Mouse (Mus musculus) brain, embryonic 18.5 days (tissue): ENCODE measurements around the gene Gm47841.

Source experiments
- DNase-seq: peaks from one replicate; pipeline ENCODE4 v3.0.0-alpha.2; 2012; ENCODE audit warnings: low read depth, low spot score

Gm47841 gene

DNA sequence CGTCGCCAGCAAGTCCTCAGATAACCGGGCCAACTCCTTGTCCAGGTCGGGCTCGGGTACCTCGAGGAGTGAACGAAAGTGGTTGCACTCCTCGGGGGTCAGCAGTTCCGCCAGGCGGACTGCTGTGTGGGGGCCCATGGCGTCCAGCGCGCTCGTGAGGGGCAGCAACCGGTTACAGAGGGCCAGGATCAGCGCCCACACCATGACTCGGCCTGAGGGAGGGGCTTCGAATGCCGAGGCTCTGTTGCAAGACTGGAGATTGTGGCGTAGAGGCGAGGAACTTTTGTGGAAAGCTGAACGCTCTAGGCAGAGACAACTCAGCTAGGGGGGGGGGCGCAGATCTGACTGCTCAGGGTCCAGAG lies at the start of gene Gm47841:
Gm47841 (minus strand) TSS at position 204 of the 362 bp plus-strand sequence.
- no peak for DNase-seq

GRCm38 (mm10) chr15:101095392-101095791 lies 48.2 kb upstream of the Gm47841 start:
- DNase-seq = no peak

DNA sequence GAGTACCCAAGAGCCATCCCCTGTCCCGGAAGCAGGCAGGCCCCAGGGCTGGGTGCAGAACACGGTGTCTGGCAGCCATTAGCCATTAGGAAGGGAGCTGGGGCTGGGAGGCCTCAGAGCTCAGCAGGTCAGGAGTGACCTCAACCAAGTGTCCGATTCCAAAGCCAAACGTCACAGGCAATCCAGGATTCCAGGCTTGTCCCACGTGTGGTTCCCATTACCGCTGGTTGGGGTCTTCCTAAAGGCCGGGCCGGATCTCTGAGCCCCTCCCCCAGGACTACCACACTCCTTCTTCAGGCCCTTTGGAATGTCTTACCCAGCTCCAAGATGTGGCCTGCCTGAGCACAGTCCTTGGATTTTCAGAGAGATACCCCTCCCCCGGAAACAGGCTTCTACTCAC lies 47.8 kb upstream of the Gm47841 start:
- no peak for DNase-seq

GRCm38 (mm10) chr15:101093988-101094387 lies 46.8 kb upstream of the Gm47841 start:
- DNase-seq = no peak

DNA sequence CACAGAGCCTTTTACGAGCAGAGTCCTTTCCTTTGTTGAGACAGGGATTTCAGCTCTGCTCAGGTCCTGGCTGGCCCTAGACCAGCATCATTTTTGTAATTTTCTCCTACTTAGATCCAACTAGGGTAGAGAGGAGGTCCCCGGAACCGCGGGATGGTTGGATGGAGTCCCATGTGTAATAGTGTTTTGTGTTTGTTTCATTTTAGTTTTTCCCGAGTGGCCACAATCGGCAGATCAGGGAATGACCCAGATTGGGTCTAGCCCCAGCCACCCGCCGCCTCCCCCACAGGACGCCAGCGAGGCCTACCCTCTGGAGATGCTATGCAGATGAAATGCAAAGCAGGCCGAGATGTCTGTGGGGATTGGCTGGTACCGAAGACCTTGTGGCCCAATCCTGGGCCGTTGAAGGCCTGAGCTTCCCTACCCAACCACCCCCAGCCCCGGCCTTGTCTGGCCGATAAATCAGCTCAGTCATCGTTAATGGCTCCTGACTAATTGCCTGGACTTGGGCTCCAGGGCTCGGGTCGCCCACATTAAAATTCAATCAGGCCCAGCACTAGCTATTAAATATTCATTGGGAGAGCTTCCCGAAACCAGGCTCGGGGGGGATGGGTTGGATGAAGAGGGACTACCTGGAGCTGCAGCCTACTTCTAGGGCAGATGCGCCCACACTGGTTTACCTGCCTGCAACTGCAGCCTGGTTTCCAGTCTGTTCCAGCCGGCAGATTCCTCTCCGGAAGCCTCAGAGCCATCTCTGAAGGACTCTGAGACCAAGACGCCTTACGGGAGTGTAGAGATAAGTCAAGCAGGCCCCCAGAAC lies 45.8 kb upstream of the Gm47841 start:
- no peak for DNase-seq

GRCm38 (mm10) chr15:101092121-101092828 lies 45.1 kb upstream of the Gm47841 start:
- no peak for DNase-seq

- DNase-seq = no peak
Observed at GRCm38 (mm10) chr15:101091551-101091950, 44.4 kb upstream of the Gm47841 start.

GRCm38 (mm10) chr15:101088291-101088690 lies 41.1 kb upstream of the Gm47841 start:
- DNase-seq = no peak

- DNase-seq = no peak
Observed at GRCm38 (mm10) chr15:101086956-101087355, 39.8 kb upstream of the Gm47841 start.

- DNase-seq = no peak
Observed at GRCm38 (mm10) chr15:101086451-101086850, 39.3 kb upstream of the Gm47841 start.

DNA sequence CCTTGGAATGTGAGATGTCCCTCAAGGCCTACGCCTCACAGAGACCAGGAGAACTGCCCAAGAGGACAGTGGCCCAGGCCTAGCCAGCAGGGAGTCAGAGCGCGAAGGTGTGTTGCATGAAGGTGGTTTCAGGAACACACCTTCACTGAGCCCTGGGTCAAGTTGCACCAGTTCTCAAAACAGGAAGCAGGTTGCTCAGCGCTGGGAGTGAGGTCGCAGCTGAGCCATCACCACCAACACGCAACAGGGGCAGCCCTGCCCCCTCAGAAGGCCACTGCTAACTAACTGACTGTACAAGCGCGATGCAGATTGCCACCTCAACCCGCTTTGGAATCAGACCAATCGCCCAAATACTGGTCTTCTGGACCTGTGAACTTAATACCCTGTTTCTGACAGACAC lies 37.3 kb upstream of the Gm47841 start:
- DNase-seq = no peak

DNA sequence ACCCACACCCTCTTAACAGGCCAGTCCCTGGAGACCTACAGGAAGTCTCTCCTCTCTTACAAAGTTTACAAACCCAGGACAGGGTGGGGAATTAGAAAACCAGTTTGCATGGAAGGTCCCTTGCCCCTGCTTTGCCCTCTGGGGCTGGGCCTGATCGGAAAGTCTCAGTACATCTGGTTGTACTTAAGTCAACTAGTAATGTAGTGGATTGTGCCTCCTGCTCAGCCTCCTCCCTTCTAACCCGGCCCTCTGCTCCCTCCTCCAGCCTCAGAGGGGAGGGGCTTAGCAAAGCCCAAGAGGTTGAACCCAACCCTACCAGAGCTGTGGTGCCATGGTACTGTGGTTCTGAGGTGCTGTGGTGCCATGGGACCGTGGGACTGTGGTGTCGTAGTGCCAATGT lies 35.0 kb upstream of the Gm47841 start:
- no peak for DNase-seq

- DNase-seq = no peak
Observed at GRCm38 (mm10) chr15:101081035-101081548, 33.9 kb upstream of the Gm47841 start.

- DNase-seq = no peak
Observed at GRCm38 (mm10) chr15:101080031-101080520, 32.9 kb upstream of the Gm47841 start.

DNA sequence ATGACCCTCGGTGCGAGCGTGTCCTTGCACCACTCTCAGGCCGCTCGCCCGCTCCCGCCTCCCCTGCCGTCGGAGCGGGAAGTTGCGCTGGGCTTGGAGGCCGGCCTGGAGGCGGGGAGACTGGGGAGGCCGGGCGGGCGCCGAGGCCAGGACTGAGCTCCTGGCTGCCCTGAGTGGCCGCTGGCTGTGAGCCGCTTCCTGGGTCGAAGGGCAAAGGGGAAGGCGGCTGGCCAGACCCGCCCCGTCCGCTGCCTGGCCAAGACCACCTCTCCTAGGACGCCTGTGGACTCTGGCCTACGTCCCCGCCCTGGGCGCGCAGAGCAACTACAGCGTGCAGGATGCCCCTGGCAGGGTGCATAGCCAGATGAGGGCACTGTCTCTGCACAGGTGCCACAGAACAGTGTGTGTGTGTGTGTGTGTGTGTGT lies 31.5 kb upstream of the Gm47841 start:
- DNase-seq = no peak

DNA sequence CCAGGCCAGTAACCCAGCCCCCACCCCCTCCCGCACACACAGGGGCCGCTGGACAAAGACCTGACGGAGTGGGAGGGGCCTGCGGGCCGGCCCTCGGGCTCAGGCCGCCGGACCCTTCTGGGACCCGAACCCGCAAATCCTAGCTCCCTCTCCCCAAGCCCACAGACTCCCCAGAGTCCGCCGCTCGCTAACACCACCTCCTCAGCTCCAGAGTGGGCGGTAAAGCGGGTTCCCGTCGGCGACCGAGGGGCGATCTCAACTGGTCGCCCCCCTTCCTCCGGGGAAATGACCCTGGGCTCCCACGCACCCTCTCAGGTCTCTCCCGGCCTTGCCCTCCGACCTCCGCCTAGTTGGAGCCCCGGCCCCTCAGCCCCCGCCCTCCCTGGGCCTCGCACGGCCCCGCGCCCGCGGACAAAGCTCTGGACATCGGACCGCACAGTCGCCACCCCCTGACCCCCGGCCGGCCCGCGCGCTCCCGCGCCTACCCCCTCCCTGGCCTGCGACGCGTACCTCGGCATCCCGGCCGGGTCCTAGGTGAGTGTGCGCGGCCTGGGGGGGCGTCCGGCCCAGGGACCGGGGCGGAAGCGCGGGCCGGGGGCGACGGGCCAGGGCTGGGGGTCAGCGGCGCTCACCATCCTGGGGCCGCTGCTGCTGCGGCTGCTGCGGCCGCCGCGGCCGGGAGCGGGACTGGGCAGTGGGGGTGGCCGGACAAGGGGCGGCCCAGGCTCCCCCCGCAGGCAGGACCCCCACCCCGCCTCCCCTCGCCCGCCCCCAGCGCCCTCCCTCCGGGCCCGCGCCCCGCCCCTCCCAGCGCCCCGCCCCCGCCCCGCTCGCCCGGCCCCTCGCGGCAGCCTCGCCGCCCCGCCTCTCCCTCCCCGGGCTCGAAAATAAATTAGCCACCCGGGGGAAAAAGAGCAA lies 30.9 kb upstream of the Gm47841 start, which contains the start of gene Fignl2:
Fignl2 (minus strand) TSS at position 755 of the 918 bp plus-strand sequence.
- DNase-seq = no peak

GRCm38 (mm10) chr15:101077001-101077812 lies 30.0 kb upstream of the Gm47841 start:
- no peak for DNase-seq

DNA sequence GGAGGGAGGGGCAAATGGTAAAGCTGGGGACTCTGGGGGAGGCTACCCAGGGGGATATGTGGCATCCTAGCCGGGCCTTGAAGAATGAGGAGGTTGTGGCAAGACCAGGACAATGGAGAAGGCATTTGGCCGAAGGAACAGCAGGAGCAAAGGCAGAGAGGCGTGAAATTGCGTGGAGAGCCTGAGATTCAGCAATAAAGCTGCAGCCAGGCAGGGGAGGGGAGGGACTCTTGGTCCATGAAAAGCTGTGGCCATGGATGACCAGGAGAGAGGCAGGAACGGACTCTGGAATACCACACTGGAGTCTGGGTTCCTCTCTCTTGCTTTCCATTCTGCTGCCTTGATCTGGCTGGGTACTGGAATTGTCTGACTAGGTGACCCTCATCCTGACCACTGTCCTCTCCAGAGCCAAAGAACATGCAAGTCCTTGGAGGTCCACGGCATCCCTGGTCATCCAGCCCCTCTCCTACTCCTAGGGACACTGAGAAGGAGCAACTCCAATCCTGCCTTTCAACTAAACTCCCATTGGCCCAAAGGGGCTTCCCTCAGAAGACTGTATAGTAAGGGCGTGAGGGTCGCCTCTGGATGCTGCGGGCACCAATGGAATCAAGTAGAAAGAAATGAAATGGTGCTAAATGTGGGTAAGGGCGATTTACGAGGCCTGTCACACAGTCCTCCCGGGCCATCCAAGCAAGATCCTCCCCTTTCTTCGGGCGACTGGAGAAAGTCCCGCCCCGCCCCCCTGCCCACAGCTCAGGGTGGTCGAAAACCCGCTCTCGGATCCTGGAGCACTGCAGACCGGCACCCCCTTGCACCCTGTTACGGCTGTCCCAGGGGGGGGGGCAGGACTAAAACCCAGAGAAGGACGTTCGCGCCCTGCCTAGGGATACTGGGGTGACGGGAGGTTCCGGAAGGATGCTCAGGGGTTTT lies 29.1 kb upstream of the Gm47841 start:
- DNase-seq = no peak

DNA sequence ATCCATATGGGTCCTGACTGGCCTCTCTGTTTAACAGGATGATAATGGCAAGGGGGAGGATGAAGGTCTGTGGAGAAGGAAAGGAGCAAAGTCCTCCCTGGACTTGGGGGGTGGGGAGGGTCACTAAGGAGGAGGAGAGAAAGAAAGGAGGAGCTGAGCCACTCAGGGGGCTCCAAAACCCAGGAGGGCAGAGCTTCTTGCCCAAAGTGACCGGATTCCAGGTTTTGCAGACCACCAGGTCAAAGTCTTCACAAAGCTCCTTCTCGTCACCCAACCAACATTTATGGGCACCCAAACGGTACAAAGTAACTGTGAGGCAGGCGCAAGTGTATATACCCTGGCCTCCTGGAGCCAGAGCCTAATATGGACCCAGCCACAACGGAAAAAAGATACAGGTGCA lies 28.5 kb upstream of the Gm47841 start:
- no peak for DNase-seq
